Mouse (Mus musculus): Measurements from ENCODE around the gene Cubn.

GRCm38 (mm10) chr2:13235696-13236095 is 255.9 kb downstream of the Cubn start:
- TF ChIP-seq CTCF (conservative IDR thresholded peaks at IDR 0.05; ENCODE audit: low read length) = no peak
- TF ChIP-seq NANOG (IDR thresholded peaks at IDR 0.05; ENCODE audit: borderline replicate concordance, low read length) = no peak
